Mouse (Mus musculus): Measurements from ENCODE around the gene Ubqlnl. TPM values are rescaled to one million over a fixed set of nuclear protein-coding genes. Genes with fewer than 3 reads are reported as not detected.

Gene Ubqlnl
- total RNA-seq (2021): not detected
- long read RNA-seq, experiment 1: 0 reads
- long read RNA-seq, experiment 2: 0 reads

DNA sequence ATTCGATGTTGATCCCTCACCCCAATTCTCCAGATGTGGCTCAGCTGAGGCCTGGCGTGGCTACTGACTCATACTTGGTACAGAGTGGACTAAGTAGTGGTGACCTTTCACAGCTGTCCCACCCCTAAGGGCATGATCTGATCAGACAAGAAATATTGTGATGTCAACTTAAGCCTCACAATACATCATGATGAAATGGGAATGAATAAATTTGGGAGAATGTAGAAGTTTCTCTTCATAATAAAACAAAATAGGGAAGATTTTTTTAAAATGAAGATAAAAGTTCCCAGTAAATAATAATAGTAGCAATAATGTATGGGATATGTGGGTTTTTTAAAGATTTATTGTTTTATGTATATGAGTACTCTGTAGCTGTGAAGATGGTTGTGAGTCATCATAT lies at the start of gene Ubqlnl:
Gene Ubqlnl, minus strand, starts transcription at position 101 of the 400 bp plus-strand sequence.
- no peak for DNase-seq (ENCODE audit: low spot score in 2 of 2)
- intact Hi-C loops (cut with DNase I): no loop called here

- DNase-seq (ENCODE audit: low spot score in 2 of 2): peak; percentile 18 to 54
- intact Hi-C loops (cut with DNase I): no loop called here
Measured at GRCm38 (mm10) chr7:104199822-104200221, 49.5 kb upstream of the Ubqlnl start.

DNA sequence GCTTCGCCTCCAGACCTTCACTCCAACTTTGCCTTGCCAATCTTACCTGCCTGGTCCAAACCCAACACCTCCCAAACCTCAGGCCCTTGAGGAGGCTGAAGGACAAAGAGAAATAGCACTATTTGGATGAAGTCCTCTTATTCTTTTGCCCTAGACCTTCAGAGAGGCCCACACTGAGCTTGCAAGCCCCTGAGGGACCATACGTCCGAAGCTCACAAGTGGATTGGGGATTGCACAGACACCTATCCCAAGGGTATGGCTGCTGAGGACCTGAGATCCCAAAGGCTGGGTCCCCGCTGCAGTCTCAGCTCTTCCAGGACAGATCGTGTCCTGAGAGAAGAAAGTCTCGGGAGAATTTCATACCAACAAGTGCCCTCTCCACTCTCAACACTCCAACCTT lies 45.5 kb upstream of the Ubqlnl start, which contains the start of gene Olfr649:
Gene Olfr649, minus strand, starts transcription at position 101 of the 400 bp plus-strand sequence.
- DNase-seq (ENCODE audit: low spot score in 2 of 2): no peak
- intact Hi-C loops (cut with DNase I): no loop called here

GRCm38 (mm10) chr7:104191275-104191674 lies 40.9 kb upstream of the Ubqlnl start:
- DNase-seq (ENCODE audit: low spot score in 2 of 2): peak in 1 of 2 experiments; percentile 8
- intact Hi-C loops (cut with DNase I): no loop called here

GRCm38 (mm10) chr7:104183292-104183691 lies 32.9 kb upstream of the Ubqlnl start, which contains the start of gene Olfr648:
TSS of gene Olfr648 (minus strand) at chr7:104183392.
- intact Hi-C loops (cut with DNase I): no loop called here
- DNase-seq (ENCODE audit: low spot score in 2 of 2): no peak

- no peak for DNase-seq (ENCODE audit: low spot score in 2 of 2)
- intact Hi-C loops (cut with DNase I): no loop called here
Measured at GRCm38 (mm10) chr7:104179074-104179473, 28.7 kb upstream of the Ubqlnl start.

DNA sequence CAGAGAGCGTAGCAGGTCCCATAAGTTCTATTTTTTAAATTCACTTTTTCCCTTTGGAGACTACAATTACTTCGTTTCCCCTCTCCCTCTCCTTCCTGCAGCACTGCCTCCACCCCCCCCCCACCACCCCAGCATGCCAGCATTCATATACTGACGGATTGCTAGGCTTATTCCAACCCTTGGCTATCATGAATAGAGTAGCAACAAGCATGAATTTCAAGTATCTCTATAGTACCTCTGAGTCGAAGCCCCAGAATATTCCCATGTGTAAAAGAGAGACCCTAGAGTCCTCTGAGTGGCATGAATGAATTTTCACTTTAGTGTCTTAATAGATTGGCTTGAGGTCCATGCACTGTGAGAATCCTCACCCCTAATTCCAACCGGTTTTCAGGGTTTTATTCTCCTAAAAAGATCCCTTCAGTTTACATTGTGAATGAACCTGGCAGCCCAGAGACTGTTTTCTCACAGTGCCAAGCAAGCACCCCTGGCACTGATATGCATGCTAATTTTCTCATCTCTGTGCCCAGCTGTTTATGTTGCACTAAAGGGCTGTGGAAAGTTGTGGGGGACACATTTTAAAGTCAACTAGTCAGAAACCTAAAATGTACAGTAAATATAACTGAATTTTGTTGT lies 28.2 kb upstream of the Ubqlnl start:
- intact Hi-C loops (cut with DNase I): no loop called here
- no peak for DNase-seq (ENCODE audit: low spot score in 2 of 2)

DNA sequence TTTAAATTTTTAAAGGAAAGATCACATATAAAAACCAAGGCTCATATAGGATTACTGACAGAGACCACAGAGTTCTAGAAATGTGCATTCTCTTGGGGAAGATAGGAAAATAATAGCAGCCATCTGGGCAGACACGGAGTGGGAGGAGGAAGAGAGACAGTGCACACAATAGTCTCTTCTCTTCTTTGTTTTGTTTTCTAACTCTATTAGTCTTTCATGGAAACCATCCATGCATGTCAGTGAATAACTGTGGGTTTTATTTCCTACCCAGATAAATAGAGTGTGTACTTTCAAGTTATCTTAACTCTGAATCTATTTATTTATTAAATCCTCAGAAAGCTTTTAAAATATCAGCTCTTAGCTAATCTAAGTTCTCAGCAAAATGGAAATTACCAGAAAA lies 24.7 kb upstream of the Ubqlnl start:
- DNase-seq (ENCODE audit: low spot score in 2 of 2): no peak
- intact Hi-C loops (cut with DNase I): no loop called here

DNA sequence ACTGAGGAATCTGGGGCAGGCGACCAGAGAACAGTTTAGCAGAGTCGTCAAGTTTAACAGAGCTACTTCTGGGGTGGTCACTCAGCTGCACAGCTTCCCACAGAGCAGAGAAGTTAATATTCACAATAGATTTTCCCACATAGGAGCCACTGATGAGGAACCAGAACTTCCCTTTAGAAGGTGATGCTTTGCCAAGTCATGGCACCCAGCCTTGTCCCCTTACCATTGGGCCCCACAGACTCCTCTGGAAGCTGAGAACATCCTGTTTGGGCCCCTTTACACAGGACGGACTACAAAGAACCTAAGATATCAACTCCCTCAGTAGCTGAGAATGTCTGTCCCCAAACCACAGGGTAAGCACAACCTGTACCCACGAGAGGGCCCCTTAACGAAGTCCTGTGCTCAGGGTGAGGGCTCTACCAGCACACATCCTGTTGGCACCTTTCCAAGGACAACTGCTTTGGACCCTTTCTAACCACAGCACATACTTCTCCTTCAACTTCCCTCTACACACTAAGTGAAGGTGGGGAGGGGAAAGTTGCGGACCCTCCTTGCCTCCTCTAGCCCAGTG lies 19.4 kb upstream of the Ubqlnl start:
- intact Hi-C loops (cut with DNase I): no loop called here
- peak; percentile 6 to 26 for DNase-seq (ENCODE audit: low spot score in 2 of 2)

DNA sequence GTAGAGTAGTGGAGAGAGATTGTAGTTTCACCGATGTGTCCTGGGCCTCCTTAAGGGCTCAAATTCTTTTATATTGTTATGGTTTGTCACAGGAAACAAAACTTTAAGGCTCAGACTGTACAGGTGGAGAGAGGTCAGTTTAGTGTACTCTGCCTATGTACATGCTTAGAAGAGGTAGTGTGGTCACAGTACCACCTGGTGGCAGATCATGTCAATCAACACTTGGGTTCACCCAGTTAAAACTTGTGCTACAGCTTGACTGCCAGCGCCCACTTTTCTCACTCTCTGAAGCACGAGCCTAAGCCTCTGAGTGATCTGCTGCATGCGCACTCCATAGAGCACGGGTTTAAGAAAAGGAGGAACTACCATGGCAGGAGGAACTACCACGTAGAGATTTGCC lies 16.7 kb upstream of the Ubqlnl start:
- DNase-seq (ENCODE audit: low spot score in 2 of 2): no peak
- intact Hi-C loops (cut with DNase I): no loop called here

DNA sequence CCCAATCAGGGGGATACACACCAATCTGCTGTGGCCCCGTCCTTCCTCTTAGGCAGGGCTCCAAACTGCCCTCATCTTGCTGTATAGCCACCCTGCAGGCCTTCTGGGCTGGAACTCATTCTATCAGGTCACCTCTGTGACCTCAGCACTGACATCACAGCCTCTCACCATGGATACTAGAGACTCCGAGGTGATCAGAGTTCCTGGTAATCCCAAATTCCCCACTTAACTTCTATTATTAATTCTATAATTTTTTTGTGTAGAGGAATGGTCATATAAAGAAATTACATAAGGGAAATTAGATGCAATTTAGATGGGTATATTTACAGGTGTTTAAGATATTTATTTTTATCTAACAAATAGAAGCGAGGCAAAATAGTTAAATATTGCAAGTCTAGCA lies 7.2 kb downstream of the Ubqlnl start, which contains the start of gene Ubqln3:
Gene Ubqln3, minus strand, starts transcription at position 101 of the 400 bp plus-strand sequence.
- intact Hi-C loops (cut with DNase I): no loop called here
- DNase-seq (ENCODE audit: low spot score in 2 of 2): no peak

GRCm38 (mm10) chr7:104137305-104137704 lies 13.1 kb downstream of the Ubqlnl start, which contains the start of gene Olfr643:
TSS of gene Olfr643 (minus strand) at chr7:104137405.
- no peak for DNase-seq (ENCODE audit: low spot score in 2 of 2)
- intact Hi-C loops (cut with DNase I): no loop called here

DNA sequence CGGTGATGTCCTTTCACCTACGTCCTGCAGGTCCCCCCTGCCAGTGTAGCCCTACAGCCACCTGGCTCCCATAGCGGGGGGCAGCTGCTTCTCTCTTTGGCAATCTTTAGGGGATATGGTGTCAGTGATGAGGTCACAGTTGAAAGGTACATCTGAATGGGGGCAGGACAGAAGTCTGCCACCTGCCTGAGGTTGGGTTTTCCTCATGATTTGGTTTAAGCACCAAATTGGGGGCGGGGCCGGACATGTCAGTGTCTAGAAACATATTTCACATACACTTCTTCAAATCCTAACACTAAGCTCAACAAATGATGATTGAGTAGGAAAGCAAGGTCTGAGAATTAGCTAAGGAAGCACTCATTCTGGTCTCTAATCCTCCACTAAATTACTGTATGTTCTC lies 20.6 kb downstream of the Ubqlnl start, which contains the start of gene Ubqln5:
Gene Ubqln5, minus strand, starts transcription at position 101 of the 400 bp plus-strand sequence.
- intact Hi-C loops (cut with DNase I): no loop called here
- DNase-seq (ENCODE audit: low spot score in 2 of 2): no peak

GRCm38 (mm10) chr7:104104757-104104972 lies 45.7 kb downstream of the Ubqlnl start, which contains the start of gene Olfr646:
TSS of gene Olfr646 (plus strand) at chr7:104104873.
- DNase-seq (ENCODE audit: low spot score in 2 of 2): no peak
- intact Hi-C loops (cut with DNase I): no loop called here

DNA sequence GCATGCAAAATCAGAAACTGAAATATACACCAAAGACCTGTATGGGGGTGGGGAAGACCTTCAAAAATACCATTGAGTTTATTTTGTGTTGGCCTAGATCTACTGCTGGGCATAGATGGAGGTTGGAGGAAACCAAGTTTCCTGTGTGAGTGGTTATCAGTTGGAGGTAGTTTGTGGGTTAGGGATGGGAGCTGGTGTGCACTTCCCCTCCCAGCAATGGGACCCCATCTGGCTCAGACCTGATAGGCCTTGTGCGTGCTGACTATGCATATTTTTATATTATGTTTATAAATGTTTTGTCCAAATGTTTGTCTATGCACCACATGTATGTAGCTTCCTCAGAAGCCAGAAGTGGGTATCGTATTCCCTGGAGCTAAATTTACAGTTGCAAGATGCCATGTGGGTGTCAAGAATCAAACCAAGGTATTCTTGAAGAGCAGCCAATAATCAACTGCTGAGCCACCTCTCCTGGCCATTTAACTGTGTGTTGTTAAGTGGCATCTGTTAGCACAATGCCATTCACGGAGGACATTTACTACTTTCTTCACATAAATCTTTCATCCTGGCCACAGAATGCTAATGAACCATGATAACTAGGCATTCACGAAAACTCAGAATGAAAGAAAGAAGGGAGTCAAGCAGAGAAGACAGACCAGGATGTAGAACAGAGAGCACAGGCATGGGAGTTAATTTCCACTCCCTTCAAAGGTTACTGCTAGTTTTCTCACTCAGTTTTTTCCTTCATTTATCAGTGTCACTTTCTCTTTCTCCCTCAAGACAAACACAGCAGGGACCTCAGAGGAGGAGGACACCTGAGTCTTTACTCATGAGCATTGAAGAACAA lies 46.2 kb downstream of the Ubqlnl start:
- DNase-seq (ENCODE audit: low spot score in 2 of 2): no peak
- intact Hi-C loops (cut with DNase I): no loop called here

Other genes starting within 250 kb of the Ubqlnl start
- gene Olfr65, start 247.1 kb downstream of the Ubqlnl start, total RNA-seq (2021): not detected
- not detected for gene Olfr631, start 221.7 kb downstream of the Ubqlnl start, total RNA-seq (2021)
- not detected for gene Olfr632, start 216.2 kb downstream of the Ubqlnl start, total RNA-seq (2021)
- not detected for gene Olfr633, start 206.1 kb downstream of the Ubqlnl start, total RNA-seq (2021)
- gene Olfr635, start 179.4 kb downstream of the Ubqlnl start, total RNA-seq (2021): under 1 TPM in 1 of 2 experiments, not detected in 1; 0.04 TPM
- gene Olfr638, start 151.8 kb downstream of the Ubqlnl start, total RNA-seq (2021): not detected
- gene Olfr639, start 133.3 kb downstream of the Ubqlnl start, total RNA-seq (2021): under 1 TPM; 0.08 to 0.18 TPM
- not detected for gene Olfr640, start 125.0 kb downstream of the Ubqlnl start, total RNA-seq (2021)
- not detected for gene Olfr641, start 115.1 kb downstream of the Ubqlnl start, total RNA-seq (2021)
- gene Olfr642, start 97.9 kb downstream of the Ubqlnl start, total RNA-seq (2021): not detected
- not detected for gene 4930516K23Rik, start 89.1 kb downstream of the Ubqlnl start, total RNA-seq (2021)
- not detected for gene Olfr644, start 78.7 kb downstream of the Ubqlnl start, total RNA-seq (2021)
- not detected for gene Olfr645, start 65.1 kb downstream of the Ubqlnl start, total RNA-seq (2021)
- not detected for gene Olfr646, start 45.7 kb downstream of the Ubqlnl start, total RNA-seq (2021)
- not detected for gene Ubqln5, start 20.7 kb downstream of the Ubqlnl start, total RNA-seq (2021)
- not detected for gene Olfr643, start 13.2 kb downstream of the Ubqlnl start, total RNA-seq (2021)
- not detected for gene Ubqln3, start 7.3 kb downstream of the Ubqlnl start, total RNA-seq (2021)
- gene Olfm5, start 14.3 kb upstream of the Ubqlnl start, total RNA-seq (2021): not detected
- under 1 TPM; 0.30 to 0.40 TPM for gene Olfr648, start 32.8 kb upstream of the Ubqlnl start, total RNA-seq (2021)
- gene Olfr649, start 45.4 kb upstream of the Ubqlnl start, total RNA-seq (2021): not detected
- gene Trim6, start 68.2 kb upstream of the Ubqlnl start, total RNA-seq (2021): under 1 TPM; 0.13 to 0.15 TPM
- under 1 TPM; 0.68 to 0.72 TPM for gene Trim34a, start 93.9 kb upstream of the Ubqlnl start, total RNA-seq (2021)
- gene Trim5, start 137.5 kb upstream of the Ubqlnl start, total RNA-seq (2021): under 1 TPM; 0.38 to 0.55 TPM
- 1 to 10 TPM; 1.4 to 2.2 TPM for gene Trim12a, start 164.9 kb upstream of the Ubqlnl start, total RNA-seq (2021)
- gene Trim34b, start 178.9 kb upstream of the Ubqlnl start, total RNA-seq (2021): under 1 TPM in 1 of 2 experiments, not detected in 1; 0.26 TPM
- gene Trim12c, start 202.8 kb upstream of the Ubqlnl start, total RNA-seq (2021): 1 to 10 TPM; 1.1 to 1.2 TPM
- not detected for gene Trim30b, start 219.3 kb upstream of the Ubqlnl start, total RNA-seq (2021)

All from left cerebral cortex, postnatal 14 days (tissue).